Comparison of ENCODE assay signal across 12 mouse cellular contexts in genomic region chr17:59793434-59793833, GRCm38 (mm10).
"Had no signal": no experiment of that assay in that cellular context is flagged by ENCODE, and none has a peak within 500 bp of the region (broad histone marks: within the 10 kb centered on the region; RNA-seq: fewer than 3 reads in every experiment).

No protein-coding gene starts in this region.

- DNase-seq: retina, postnatal 1 day; right cerebral cortex, adult 18-20 months; right cerebral cortex, postnatal 14 days; right cerebral cortex, postnatal 25 days; right cerebral cortex, postnatal 4 days; spleen, adult 18-20 months; thymus, adult 18-20 months; thymus, adult 2 months; thymus, postnatal 14 days; thymus, postnatal 25 days; thymus, postnatal 36 days; thymus, postnatal 4 days had no signal
